In the genomic region with DNA sequence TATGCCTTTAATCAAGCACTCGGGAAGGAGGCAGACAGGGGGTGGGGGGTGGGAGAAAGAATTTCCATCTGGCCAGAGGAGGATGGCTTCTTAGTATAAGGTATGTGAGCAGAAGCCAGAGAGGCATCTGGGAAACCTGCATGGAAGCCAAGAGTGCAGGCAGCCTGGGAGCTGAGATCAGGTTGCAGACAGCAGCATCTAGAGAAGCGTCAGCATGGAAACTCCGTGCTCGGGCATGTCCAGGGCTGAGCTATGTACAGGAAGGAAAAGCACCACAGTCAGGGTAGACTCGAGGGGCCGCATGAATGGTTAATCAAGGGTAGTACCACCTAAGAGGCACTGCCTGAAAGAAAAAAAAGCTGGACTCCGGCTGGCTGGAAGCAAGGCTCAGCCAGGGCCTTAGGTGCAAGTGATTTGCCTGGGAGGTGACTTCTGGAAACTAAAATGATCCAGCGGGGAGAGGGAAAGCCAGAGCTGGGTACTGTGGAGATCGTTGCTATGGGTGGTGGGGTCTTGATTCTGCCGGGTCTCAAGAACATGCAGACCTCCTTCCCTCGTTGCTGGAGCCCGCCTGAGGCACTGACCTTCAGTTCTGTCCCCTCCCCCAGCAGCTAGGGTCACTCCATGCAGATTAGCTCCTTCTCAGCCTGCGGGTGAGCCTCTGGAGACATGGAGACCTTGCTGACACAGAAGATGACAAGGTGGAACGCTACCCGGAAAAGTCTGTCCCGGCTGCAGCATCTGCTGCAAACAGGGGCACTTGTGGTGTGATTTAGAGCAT, we compare ENCODE assay signal across 10 mouse cellular contexts. TPM values are rescaled to one million over a fixed set of nuclear protein-coding genes. Genes with fewer than 3 reads are reported as not detected.
DNase-seq lines count a peak whose midpoint lies in the region; ATAC-seq lines count a peak whose summit lies in the region.
"Had no signal": no experiment of that assay in that cellular context is flagged by ENCODE, and none has a peak within 500 bp of the region (broad histone marks: within the 10 kb centered on the region; RNA-seq: fewer than 3 reads in every experiment).

No protein-coding gene starts in this region.

- 25% methylated on average over 16 of the region's 16 CpGs for WGBS in heart, embryonic 11.5 days (ENCODE audit: insufficient replicate concordance)
- 44% methylated on average over 16 of the region's 16 CpGs for WGBS in midbrain, embryonic 13.5 days
- WGBS in midbrain, embryonic 11.5 days: 47% methylated on average over 16 of the region's 16 CpGs
- 21% methylated on average over 16 of the region's 16 CpGs for WGBS in stomach, embryonic 16.5 days

- intact Hi-C loops in heart, postnatal 25 days (cut with DNase I): no loop called here
- intact Hi-C loops in gastrocnemius, postnatal 14 days (cut with DNase I; ENCODE audit: low total_unique reads): no loop called here
- intact Hi-C loops in left cerebral cortex, postnatal 14 days (cut with DNase I): no loop called here

- peaks cover 12% of the 10 kb centered on the region for H3K4me1 ChIP-seq in heart, embryonic 11.5 days (ENCODE audit: control insufficient read depth, insufficient read depth, low read length)
- H3K4me1 ChIP-seq in midbrain, embryonic 13.5 days (replicated peaks): peaks cover 6% of the 10 kb centered on the region; the same call in 1 of the 2 replicates
- no peaks in the 10 kb centered on the region for H3K4me1 ChIP-seq in midbrain, embryonic 11.5 days (ENCODE audit: control insufficient read depth, insufficient read depth, low read length)
- no peaks in the 10 kb centered on the region; the same call in 1 of the 2 replicates for H3K4me1 ChIP-seq in stomach, embryonic 16.5 days (ENCODE audit: control insufficient read depth, insufficient read depth, low read length)

- no peaks in the 10 kb centered on the region for H3K9me3 ChIP-seq in heart, embryonic 11.5 days (replicated peaks; ENCODE audit: control insufficient read depth, low read length)
- no peaks in the 10 kb centered on the region for H3K9me3 ChIP-seq in midbrain, embryonic 13.5 days
- no peaks in the 10 kb centered on the region for H3K9me3 ChIP-seq in midbrain, embryonic 11.5 days (ENCODE audit: control insufficient read depth, low read length)
- no peaks in the 10 kb centered on the region for H3K9me3 ChIP-seq in stomach, embryonic 16.5 days (replicated peaks; ENCODE audit: control insufficient read depth, low read length)

- peak overlapping the region; percentile 38; the same call in 1 of the 2 replicates for H3K27ac ChIP-seq in heart, embryonic 11.5 days (ENCODE audit: low read depth, low read length)
- H3K27ac ChIP-seq in midbrain, embryonic 13.5 days: no peak overlapping the region
- no peak overlapping the region for H3K27ac ChIP-seq in midbrain, embryonic 11.5 days (ENCODE audit: low read depth, low read length)
- no peak overlapping the region for H3K27ac ChIP-seq in stomach, embryonic 16.5 days (ENCODE audit: low read length)

- no peaks in the 10 kb centered on the region for H3K27me3 ChIP-seq in heart, embryonic 11.5 days (ENCODE audit: control insufficient read depth, insufficient read depth, low read length)
- no peaks in the 10 kb centered on the region for H3K27me3 ChIP-seq in midbrain, embryonic 13.5 days
- no peaks in the 10 kb centered on the region for H3K27me3 ChIP-seq in midbrain, embryonic 11.5 days (ENCODE audit: control insufficient read depth, insufficient read depth, low read length)
- H3K27me3 ChIP-seq in stomach, embryonic 16.5 days (ENCODE audit: control insufficient read depth, insufficient read depth, low read length): no peaks in the 10 kb centered on the region

- no peak for ATAC-seq in heart, embryonic 11.5 days (replicated peaks; ENCODE audit: insufficient number of reproducible peaks, low FRiP score, low TSS enrichment)
- no peak for ATAC-seq in midbrain, embryonic 13.5 days
- ATAC-seq in midbrain, embryonic 11.5 days (ENCODE audit: low FRiP score): no peak
- ATAC-seq in stomach, embryonic 16.5 days (ENCODE audit: insufficient read depth, low FRiP score): peak; percentile 47; the same call in 1 of the 2 replicates

- H3K4me3 ChIP-seq in heart, embryonic 11.5 days (ENCODE audit: low read depth, low read length): no peak overlapping the region
- no peak overlapping the region for H3K4me3 ChIP-seq in midbrain, embryonic 13.5 days (replicated peaks)
- H3K4me3 ChIP-seq in midbrain, embryonic 11.5 days (ENCODE audit: low read depth, low read length): no peak overlapping the region
- no peak overlapping the region for H3K4me3 ChIP-seq in stomach, embryonic 16.5 days (replicated peaks; ENCODE audit: low read length)

- DNase-seq in heart, postnatal 25 days (ENCODE audit: low spot score): no peak
- no peak for DNase-seq in midbrain, embryonic 11.5 days (ENCODE audit: low spot score, missing footprints)
- DNase-seq in gastrocnemius, postnatal 14 days: peak; percentile 36
- no peak for DNase-seq in left cerebral cortex, postnatal 14 days (ENCODE audit: low spot score in 2 of 2)
- DNase-seq in adrenal gland, postnatal 14 days: no peak
- DNase-seq: right cerebral cortex, postnatal 4 days had no signal

- H3K9ac ChIP-seq in heart, embryonic 11.5 days (ENCODE audit: low read depth, low read length): 0 out of 2 replicates have a peak overlapping the region, but pooled peaks have one; percentile 43
- 0 out of 2 replicates have a peak overlapping the region, but pooled peaks have one; percentile 25 for H3K9ac ChIP-seq in midbrain, embryonic 13.5 days (replicated peaks)
- H3K9ac ChIP-seq in midbrain, embryonic 11.5 days (ENCODE audit: low read length): no peak overlapping the region
- no peak overlapping the region for H3K9ac ChIP-seq in stomach, embryonic 16.5 days (ENCODE audit: low read length)

- 0 out of 2 replicates have a peak overlapping the region, but pooled peaks have one; percentile 29 for H3K4me2 ChIP-seq in heart, embryonic 11.5 days
- no peak overlapping the region for H3K4me2 ChIP-seq in midbrain, embryonic 13.5 days (replicated peaks)
- H3K4me2 ChIP-seq in midbrain, embryonic 11.5 days: no peak overlapping the region
- no peak overlapping the region for H3K4me2 ChIP-seq in stomach, embryonic 16.5 days (ENCODE audit: low read depth, low read length)

- no peaks in the 10 kb centered on the region for H3K36me3 ChIP-seq in heart, embryonic 11.5 days (ENCODE audit: control insufficient read depth, insufficient read depth, low read length)
- H3K36me3 ChIP-seq in midbrain, embryonic 13.5 days: no peaks in the 10 kb centered on the region
- no peaks in the 10 kb centered on the region; the same call in 1 of the 2 replicates for H3K36me3 ChIP-seq in midbrain, embryonic 11.5 days (ENCODE audit: control insufficient read depth, insufficient read depth, low read length)
- no peaks in the 10 kb centered on the region for H3K36me3 ChIP-seq in stomach, embryonic 16.5 days (ENCODE audit: control insufficient read depth, insufficient read depth, low read length)

RNA-seq across cellular contexts. Expression of a gene that starts 13.3 kb away (rescaled TPM):
- polyA plus RNA-seq in heart, embryonic 11.5 days (2014; fragmentation: Nextera tagmentation; extraction: Ambion mirVana): 1.9 TPM in 2 replicates
- 1 to 10 TPM; 2.1 TPM for total RNA-seq in heart, postnatal 25 days (2021)
- polyA plus RNA-seq in midbrain, embryonic 13.5 days (2015; fragmentation: Nextera tagmentation; extraction: Ambion mirVana): 4.3 and 5.1 TPM in 2 replicates
- polyA plus RNA-seq in midbrain, embryonic 11.5 days (2014; fragmentation: Nextera tagmentation; extraction: Ambion mirVana): 2.0 and 2.4 TPM in 2 replicates
- total RNA-seq in gastrocnemius, postnatal 14 days (2021): under 1 TPM; 0.86 TPM
- 1.4 TPM in 2 replicates for polyA plus RNA-seq in stomach, embryonic 16.5 days (2015; fragmentation: Nextera tagmentation; extraction: Ambion mirVana)
- total RNA-seq in left cerebral cortex, postnatal 14 days (2021): 10 to 100 TPM; 11.7 to 13.6 TPM
- total RNA-seq in adrenal gland, postnatal 14 days (2021): 1.6 TPM in 2 replicates
- polyA plus RNA-seq: C2C12 had no signal

RNA-seq across cellular contexts. Expression of a gene that starts 13.7 kb away (rescaled TPM):
- 14.7 and 16.0 TPM in 2 replicates for polyA plus RNA-seq in heart, embryonic 11.5 days (2014; fragmentation: Nextera tagmentation; extraction: Ambion mirVana)
- total RNA-seq in heart, postnatal 25 days (2021): 100 to 1,000 TPM in 1 of 2 experiments, 10 to 100 TPM in 1; 98.9 to 110 TPM
- polyA plus RNA-seq in midbrain, embryonic 13.5 days (2015; fragmentation: Nextera tagmentation; extraction: Ambion mirVana): 47.8 and 50.1 TPM in 2 replicates
- 12.1 and 12.8 TPM in 2 replicates for polyA plus RNA-seq in midbrain, embryonic 11.5 days (2014; fragmentation: Nextera tagmentation; extraction: Ambion mirVana)
- 10 to 100 TPM; 42.1 to 50.2 TPM for total RNA-seq in gastrocnemius, postnatal 14 days (2021)
- 29.9 and 35.8 TPM in 2 replicates for polyA plus RNA-seq in stomach, embryonic 16.5 days (2015; fragmentation: Nextera tagmentation; extraction: Ambion mirVana)
- 100 to 1,000 TPM; 163 to 172 TPM for total RNA-seq in left cerebral cortex, postnatal 14 days (2021)
- 55.9 and 65.0 TPM in 2 replicates for total RNA-seq in adrenal gland, postnatal 14 days (2021)

RNA-seq across cellular contexts. Expression of a gene that starts 50.5 kb away (rescaled TPM):
- 19.3 and 21.2 TPM in 2 replicates for polyA plus RNA-seq in heart, embryonic 11.5 days (2014; fragmentation: Nextera tagmentation; extraction: Ambion mirVana)
- total RNA-seq in heart, postnatal 25 days (2021): 10 to 100 TPM; 44.3 to 47.6 TPM
- 20.4 and 23.3 TPM in 2 replicates for polyA plus RNA-seq in midbrain, embryonic 13.5 days (2015; fragmentation: Nextera tagmentation; extraction: Ambion mirVana)
- 32.3 and 33.1 TPM in 2 replicates for polyA plus RNA-seq in midbrain, embryonic 11.5 days (2014; fragmentation: Nextera tagmentation; extraction: Ambion mirVana)
- 10 to 100 TPM; 21.3 to 22.5 TPM for total RNA-seq in gastrocnemius, postnatal 14 days (2021)
- polyA plus RNA-seq in stomach, embryonic 16.5 days (2015; fragmentation: Nextera tagmentation; extraction: Ambion mirVana): 20.0 and 21.2 TPM in 2 replicates
- 10 to 100 TPM; 43.0 to 44.7 TPM for total RNA-seq in left cerebral cortex, postnatal 14 days (2021)
- 53.9 and 56.5 TPM in 2 replicates for total RNA-seq in adrenal gland, postnatal 14 days (2021)

RNA-seq across cellular contexts. Expression of a gene that starts 51.8 kb away (rescaled TPM):
- 52.2 and 52.9 TPM in 2 replicates for polyA plus RNA-seq in heart, embryonic 11.5 days (2014; fragmentation: Nextera tagmentation; extraction: Ambion mirVana)
- total RNA-seq in heart, postnatal 25 days (2021): 10 to 100 TPM; 44.5 to 49.9 TPM
- polyA plus RNA-seq in midbrain, embryonic 13.5 days (2015; fragmentation: Nextera tagmentation; extraction: Ambion mirVana): 39.4 and 42.9 TPM in 2 replicates
- 39.9 and 40.5 TPM in 2 replicates for polyA plus RNA-seq in midbrain, embryonic 11.5 days (2014; fragmentation: Nextera tagmentation; extraction: Ambion mirVana)
- 10 to 100 TPM; 25.3 to 30.4 TPM for total RNA-seq in gastrocnemius, postnatal 14 days (2021)
- 51.2 and 52.6 TPM in 2 replicates for polyA plus RNA-seq in stomach, embryonic 16.5 days (2015; fragmentation: Nextera tagmentation; extraction: Ambion mirVana)
- total RNA-seq in left cerebral cortex, postnatal 14 days (2021): 10 to 100 TPM; 28.7 to 30.4 TPM
- total RNA-seq in adrenal gland, postnatal 14 days (2021): 103 and 111 TPM in 2 replicates

Comparison
In these comparisons a context has a peak if more than half of its experiments do, and no peak if none do; other contexts are left out.
1. H3K9ac ChIP-seq: peak in heart, embryonic 11.5 days (single experiment) and midbrain, embryonic 13.5 days (single experiment); none in midbrain, embryonic 11.5 days (single experiment) and stomach, embryonic 16.5 days (single experiment).